Comparison of ENCODE assay signal across 9 mouse cellular contexts in genomic region chr9:108949967-108950728, GRCm38 (mm10). TPM values are rescaled to one million over a fixed set of nuclear protein-coding genes. Genes with fewer than 3 reads are reported as not detected.
DNase-seq lines count a peak whose midpoint lies in the region; ATAC-seq and TF ChIP-seq lines count a peak whose summit lies in the region.
"Had no signal": no experiment of that assay in that cellular context is flagged by ENCODE, and none has a peak within 500 bp of the region (broad histone marks: within the 10 kb centered on the region; RNA-seq: fewer than 3 reads in every experiment).

No protein-coding gene starts in this region.

- TF ChIP-seq CTCF in stomach, postnatal 0 days (IDR thresholded peaks at IDR 0.05; ENCODE audit: low read depth): peak; percentile 25; the same call in 1 of the 2 replicates

- no peak for TF ChIP-seq EP300 in stomach, postnatal 0 days (optimal IDR thresholded peaks at IDR 0.05)

- no peaks in the 10 kb centered on the region for H3K9me3 ChIP-seq in heart, embryonic 12.5 days (replicated peaks)
- H3K9me3 ChIP-seq in neural tube, embryonic 13.5 days: no peaks in the 10 kb centered on the region
- no peaks in the 10 kb centered on the region for H3K9me3 ChIP-seq in stomach, postnatal 0 days (ENCODE audit: control insufficient read depth, low read length)
- H3K9me3 ChIP-seq: liver, embryonic 13.5 days had no signal

- 71% methylated on average over 9 of the region's 9 CpGs for WGBS in heart, embryonic 12.5 days
- WGBS in neural tube, embryonic 13.5 days: 85% methylated on average over 9 of the region's 9 CpGs
- 70% methylated on average over 9 of the region's 9 CpGs for WGBS in stomach, postnatal 0 days

- ATAC-seq in heart, embryonic 12.5 days (ENCODE audit: insufficient number of reproducible peaks, low FRiP score): no peak; the same call in 1 of the 2 replicates
- no peak for ATAC-seq in neural tube, embryonic 13.5 days (ENCODE audit: low read depth)
- ATAC-seq in stomach, postnatal 0 days (ENCODE audit: low FRiP score, low TSS enrichment): peak; percentile 41; the same call in 1 of the 2 replicates

- DNase-seq in heart, postnatal 25 days (ENCODE audit: low spot score): no peak
- no peak for DNase-seq in neural tube, embryonic 10.5 days (ENCODE audit: extremely low spot score, low spot score)
- peak; percentile 5 for DNase-seq in gastrocnemius, postnatal 14 days
- no peak for DNase-seq in stomach, postnatal 0 days (ENCODE audit: low spot score)
- no peak for DNase-seq in right cerebral cortex, postnatal 4 days
- DNase-seq in T-cell, adult 2 months (ENCODE audit: low spot score): no peak
- DNase-seq: liver, embryonic 13.5 days had no signal

- H3K4me3 ChIP-seq in heart, embryonic 12.5 days: no peak overlapping the region
- no peak overlapping the region for H3K4me3 ChIP-seq in neural tube, embryonic 13.5 days
- H3K4me3 ChIP-seq in stomach, postnatal 0 days (ENCODE audit: low read depth, low read length): no peak overlapping the region
- H3K4me3 ChIP-seq: liver, embryonic 13.5 days had no signal

- peaks cover 32% of the 10 kb centered on the region for H3K4me1 ChIP-seq in heart, embryonic 12.5 days (replicated peaks)
- peaks cover 3% of the 10 kb centered on the region; the same call in 1 of the 2 replicates for H3K4me1 ChIP-seq in neural tube, embryonic 13.5 days (replicated peaks)
- no peaks in the 10 kb centered on the region for H3K4me1 ChIP-seq in stomach, postnatal 0 days (replicated peaks; ENCODE audit: control insufficient read depth, insufficient read depth)

- H3K4me2 ChIP-seq in heart, embryonic 12.5 days: no peak overlapping the region
- H3K4me2 ChIP-seq in neural tube, embryonic 13.5 days: no peak overlapping the region
- no peak overlapping the region for H3K4me2 ChIP-seq in stomach, postnatal 0 days (replicated peaks; ENCODE audit: low read depth)
- H3K4me2 ChIP-seq: liver, embryonic 13.5 days had no signal

- no peak overlapping the region for H3K9ac ChIP-seq in heart, embryonic 12.5 days
- H3K9ac ChIP-seq in neural tube, embryonic 13.5 days: no peak overlapping the region
- H3K9ac ChIP-seq in stomach, postnatal 0 days (ENCODE audit: low read length): no peak overlapping the region
- H3K9ac ChIP-seq: liver, embryonic 13.5 days had no signal

- peak overlapping the region; percentile 71 for H3K27ac ChIP-seq in heart, embryonic 12.5 days (ENCODE audit: poor library complexity, severe bottlenecking)
- H3K27ac ChIP-seq in neural tube, embryonic 13.5 days (replicated peaks): 0 out of 2 replicates have a peak overlapping the region, but pooled peaks have one; percentile 18
- peak overlapping the region; percentile 84 for H3K27ac ChIP-seq in stomach, postnatal 0 days (replicated peaks)
- H3K27ac ChIP-seq: liver, embryonic 13.5 days had no signal

- H3K36me3 ChIP-seq in heart, embryonic 12.5 days: peaks cover 61% of the 10 kb centered on the region
- H3K36me3 ChIP-seq in neural tube, embryonic 13.5 days: peaks cover 61% of the 10 kb centered on the region
- peaks cover 31% of the 10 kb centered on the region for H3K36me3 ChIP-seq in stomach, postnatal 0 days (ENCODE audit: control insufficient read depth, insufficient read depth, low read length)

- H3K27me3 ChIP-seq in heart, embryonic 12.5 days (replicated peaks): peaks cover 32% of the 10 kb centered on the region
- H3K27me3 ChIP-seq in neural tube, embryonic 13.5 days: peaks cover 28% of the 10 kb centered on the region
- H3K27me3 ChIP-seq in stomach, postnatal 0 days (ENCODE audit: control insufficient read depth, insufficient read depth, low read length): no peaks in the 10 kb centered on the region

- intact Hi-C loops in heart, postnatal 25 days (cut with DNase I): no loop called here
- intact Hi-C loops in gastrocnemius, postnatal 14 days (cut with DNase I; ENCODE audit: low total_unique reads): no loop called here

RNA-seq across cellular contexts. Expression of gene Col7a1, which starts 3.2 kb away (rescaled TPM):
- polyA plus RNA-seq in heart, embryonic 12.5 days (2016; fragmentation: Nextera tagmentation; extraction: Ambion mirVana): 1.1 and 1.3 TPM in 2 replicates
- total RNA-seq in heart, postnatal 25 days (2021): under 1 TPM; 0.23 to 0.61 TPM
- 1.7 and 2.2 TPM in 2 replicates for polyA plus RNA-seq in neural tube, embryonic 13.5 days (2015; fragmentation: Nextera tagmentation; extraction: Ambion mirVana)
- 1 to 10 TPM; 2.7 to 3.7 TPM for total RNA-seq in gastrocnemius, postnatal 14 days (2021)
- 6.2 and 9.6 TPM in 2 replicates for polyA plus RNA-seq in stomach, postnatal 0 days (2015; fragmentation: Nextera tagmentation; extraction: Ambion mirVana)

RNA-seq across cellular contexts. Expression of gene Uqcrc1, which starts 13.7 kb away (rescaled TPM):
- 738 and 745 TPM in 2 replicates for polyA plus RNA-seq in heart, embryonic 12.5 days (2016; fragmentation: Nextera tagmentation; extraction: Ambion mirVana)
- 1,000 to 10,000 TPM; 2,451 to 2,563 TPM for total RNA-seq in heart, postnatal 25 days (2021)
- 399 and 434 TPM in 2 replicates for polyA plus RNA-seq in neural tube, embryonic 13.5 days (2015; fragmentation: Nextera tagmentation; extraction: Ambion mirVana)
- total RNA-seq in gastrocnemius, postnatal 14 days (2021): 1,000 to 10,000 TPM in 1 of 2 experiments, 100 to 1,000 TPM in 1; 899 to 1,084 TPM
- 476 and 497 TPM in 2 replicates for polyA plus RNA-seq in stomach, postnatal 0 days (2015; fragmentation: Nextera tagmentation; extraction: Ambion mirVana)

RNA-seq across cellular contexts. Expression of gene Ucn2, which starts 35.7 kb away (rescaled TPM):
- polyA plus RNA-seq in heart, embryonic 12.5 days (2016; fragmentation: Nextera tagmentation; extraction: Ambion mirVana): not detected in 2 replicates
- total RNA-seq in heart, postnatal 25 days (2021): not detected
- not detected in 2 replicates for polyA plus RNA-seq in neural tube, embryonic 13.5 days (2015; fragmentation: Nextera tagmentation; extraction: Ambion mirVana)
- under 1 TPM; 0.40 to 0.53 TPM for total RNA-seq in gastrocnemius, postnatal 14 days (2021)
- polyA plus RNA-seq in stomach, postnatal 0 days (2015; fragmentation: Nextera tagmentation; extraction: Ambion mirVana): not detected in 2 replicates
- polyA plus RNA-seq: liver, embryonic 13.5 days had no signal

RNA-seq across cellular contexts. Expression of gene Tmem89, which starts 35.7 kb away (rescaled TPM):
- polyA plus RNA-seq in heart, embryonic 12.5 days (2016; fragmentation: Nextera tagmentation; extraction: Ambion mirVana): not detected in 2 replicates
- total RNA-seq in heart, postnatal 25 days (2021): not detected
- polyA plus RNA-seq in neural tube, embryonic 13.5 days (2015; fragmentation: Nextera tagmentation; extraction: Ambion mirVana): not detected in 2 replicates
- not detected for total RNA-seq in gastrocnemius, postnatal 14 days (2021)
- 0.51 and 0.67 TPM in 2 replicates for polyA plus RNA-seq in stomach, postnatal 0 days (2015; fragmentation: Nextera tagmentation; extraction: Ambion mirVana)
- polyA plus RNA-seq: liver, embryonic 13.5 days had no signal

RNA-seq across cellular contexts. Expression of gene Pfkfb4, which starts 41.4 kb away (rescaled TPM):
- 3.0 and 4.3 TPM in 2 replicates for polyA plus RNA-seq in heart, embryonic 12.5 days (2016; fragmentation: Nextera tagmentation; extraction: Ambion mirVana)
- 1 to 10 TPM; 2.3 to 2.7 TPM for total RNA-seq in heart, postnatal 25 days (2021)
- 19.9 and 22.4 TPM in 2 replicates for polyA plus RNA-seq in neural tube, embryonic 13.5 days (2015; fragmentation: Nextera tagmentation; extraction: Ambion mirVana)
- 10 to 100 TPM; 31.0 to 31.6 TPM for total RNA-seq in gastrocnemius, postnatal 14 days (2021)
- polyA plus RNA-seq in stomach, postnatal 0 days (2015; fragmentation: Nextera tagmentation; extraction: Ambion mirVana): 10.3 and 12.1 TPM in 2 replicates

Comparison
In these comparisons a context has a peak if more than half of its experiments do, and no peak if none do; other contexts are left out.
1. H3K27ac ChIP-seq: peak in every context shown above with its lines; median percentile 84 in stomach, postnatal 0 days; 71 in heart, embryonic 12.5 days; 18 in neural tube, embryonic 13.5 days.